Comparison of ENCODE assay signal across 10 mouse cellular contexts in the genomic region with DNA sequence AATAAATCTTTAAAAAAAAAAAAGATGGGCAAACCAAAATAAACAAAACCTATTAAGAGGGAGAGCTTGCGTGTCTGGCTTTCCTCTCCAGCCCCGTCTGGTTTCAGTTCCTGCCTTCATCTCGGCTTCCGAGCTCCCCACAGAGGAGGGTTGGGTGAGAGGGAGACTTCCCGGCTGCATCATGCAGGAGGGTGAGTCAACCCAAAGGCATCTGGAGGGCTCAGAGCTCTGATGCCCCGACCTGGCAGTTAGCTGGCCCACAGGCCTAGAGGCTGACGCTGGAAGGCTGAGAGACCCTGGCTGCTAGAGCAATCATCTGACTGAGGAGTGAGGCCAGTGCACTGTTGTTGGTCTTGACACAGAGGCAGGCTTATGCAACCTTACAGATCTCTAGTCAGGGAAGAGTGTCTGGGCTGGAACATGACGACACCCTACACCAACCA. TPM values are rescaled to one million over a fixed set of nuclear protein-coding genes. Genes with fewer than 3 reads are reported as not detected.
A peak's percentile ranks its signal among the peaks of the same experiment; 100 is the strongest.
DNase-seq lines count a peak whose midpoint lies in the region; ATAC-seq and TF ChIP-seq lines count a peak whose summit lies in the region.
"Had no signal": no experiment of that assay in that cellular context is flagged by ENCODE, and none has a peak within 500 bp of the region (broad histone marks: within the 10 kb centered on the region; RNA-seq: fewer than 3 reads in every experiment).

No protein-coding gene starts in this region.

- no peak for TF ChIP-seq CTCF in stomach, postnatal 0 days (IDR thresholded peaks at IDR 0.05; ENCODE audit: low read depth)

- intact Hi-C loops in gastrocnemius, postnatal 36 days (cut with DNase I) = loop anchor here (5.0 kb wide), 2 partner anchors 54 to 154 kb away; no protein-coding TSS in a partner anchor

- TF ChIP-seq EP300 in stomach, postnatal 0 days (optimal IDR thresholded peaks at IDR 0.05) = no peak

- ATAC-seq in kidney, embryonic 15.5 days (replicated peaks; ENCODE audit: low FRiP score) = no peak
- ATAC-seq in stomach, postnatal 0 days (ENCODE audit: low FRiP score, low TSS enrichment) = peak; percentile 78; the same call in 1 of the 2 replicates

- H3K4me3 ChIP-seq in kidney, embryonic 15.5 days (replicated peaks) = no peak overlapping the region
- no peak overlapping the region for H3K4me3 ChIP-seq in stomach, postnatal 0 days (ENCODE audit: low read depth, low read length)
- H3K4me3 ChIP-seq: hindbrain, embryonic 15.5 days; midbrain, embryonic 12.5 days had no signal

- H3K4me2 ChIP-seq in kidney, embryonic 15.5 days = no peak overlapping the region
- no peak overlapping the region for H3K4me2 ChIP-seq in stomach, postnatal 0 days (replicated peaks; ENCODE audit: low read depth)
- H3K4me2 ChIP-seq: hindbrain, embryonic 15.5 days; midbrain, embryonic 12.5 days had no signal

- no peaks in the 10 kb centered on the region for H3K9me3 ChIP-seq in kidney, embryonic 15.5 days (replicated peaks)
- no peaks in the 10 kb centered on the region for H3K9me3 ChIP-seq in stomach, postnatal 0 days (ENCODE audit: control insufficient read depth, low read length)
- H3K9me3 ChIP-seq: hindbrain, embryonic 15.5 days; midbrain, embryonic 12.5 days had no signal

- H3K27ac ChIP-seq in kidney, embryonic 15.5 days = 0 out of 2 replicates have a peak overlapping the region, but pooled peaks have one; percentile 14
- H3K27ac ChIP-seq in stomach, postnatal 0 days (replicated peaks) = peak overlapping the region; percentile 30; the same call in 1 of the 2 replicates
- H3K27ac ChIP-seq: hindbrain, embryonic 15.5 days; midbrain, embryonic 12.5 days had no signal

- H3K27me3 ChIP-seq in kidney, embryonic 15.5 days = no peaks in the 10 kb centered on the region
- no peaks in the 10 kb centered on the region for H3K27me3 ChIP-seq in stomach, postnatal 0 days (ENCODE audit: control insufficient read depth, insufficient read depth, low read length)
- H3K27me3 ChIP-seq: hindbrain, embryonic 15.5 days; midbrain, embryonic 12.5 days had no signal

- H3K4me1 ChIP-seq in kidney, embryonic 15.5 days = no peaks in the 10 kb centered on the region
- no peaks in the 10 kb centered on the region for H3K4me1 ChIP-seq in stomach, postnatal 0 days (replicated peaks; ENCODE audit: control insufficient read depth, insufficient read depth)
- H3K4me1 ChIP-seq: hindbrain, embryonic 15.5 days; midbrain, embryonic 12.5 days had no signal

- DNase-seq in kidney, adult 8-10 months = no peak
- DNase-seq in adrenal gland, adult 8-10 months = peak; percentile 84
- DNase-seq in gastrocnemius, postnatal 36 days = peak; percentile 66 to 74
- DNase-seq in layer of hippocampus, postnatal 10 days (ENCODE audit: low spot score in 2 of 2) = peak; percentile 29 to 47
- DNase-seq in stomach, postnatal 0 days (ENCODE audit: low spot score) = peak; percentile 33
- no peak for DNase-seq in retina, embryonic 14.5 days (ENCODE audit: low spot score)
- DNase-seq in kidney, adult 11 months = no peak

- 76% methylated on average over 8 of the region's 8 CpGs for WGBS in kidney, embryonic 15.5 days
- WGBS in stomach, postnatal 0 days = 43% methylated on average over 8 of the region's 8 CpGs

- H3K36me3 ChIP-seq in kidney, embryonic 15.5 days = peaks cover 76% of the 10 kb centered on the region
- H3K36me3 ChIP-seq in stomach, postnatal 0 days (ENCODE audit: control insufficient read depth, insufficient read depth, low read length) = peaks cover 19% of the 10 kb centered on the region

- H3K9ac ChIP-seq in kidney, embryonic 15.5 days = no peak overlapping the region
- no peak overlapping the region for H3K9ac ChIP-seq in stomach, postnatal 0 days (ENCODE audit: low read length)
- H3K9ac ChIP-seq: hindbrain, embryonic 15.5 days; midbrain, embryonic 12.5 days had no signal

RNA-seq across cellular contexts. Expression of a gene that starts 23.1 kb away (rescaled TPM):
- polyA plus RNA-seq in kidney, embryonic 15.5 days (2015; fragmentation: Nextera tagmentation; extraction: Ambion mirVana) = 165 and 187 TPM in 2 replicates
- 10 to 100 TPM; 64.3 to 89.6 (median 75.5) TPM for total RNA-seq in adrenal gland, adult 8-10 months (2022)
- 10 to 100 TPM; 16.2 to 19.8 TPM for total RNA-seq in gastrocnemius, postnatal 36 days (2021)
- total RNA-seq in layer of hippocampus, postnatal 10 days (2021) = 100 to 1,000 TPM; 117 to 118 TPM
- 36.8 and 42.3 TPM in 2 replicates for polyA plus RNA-seq in stomach, postnatal 0 days (2015; fragmentation: Nextera tagmentation; extraction: Ambion mirVana)

RNA-seq across cellular contexts. Expression of a gene that starts 23.3 kb away (rescaled TPM):
- 59.2 and 63.2 TPM in 2 replicates for polyA plus RNA-seq in kidney, embryonic 15.5 days (2015; fragmentation: Nextera tagmentation; extraction: Ambion mirVana)
- 100 to 1,000 TPM; 102 to 113 (median 109) TPM for total RNA-seq in adrenal gland, adult 8-10 months (2022)
- total RNA-seq in gastrocnemius, postnatal 36 days (2021) = 10 to 100 TPM; 44.6 to 47.2 TPM
- 10 to 100 TPM; 79.7 to 87.3 TPM for total RNA-seq in layer of hippocampus, postnatal 10 days (2021)
- 45.9 and 52.3 TPM in 2 replicates for polyA plus RNA-seq in stomach, postnatal 0 days (2015; fragmentation: Nextera tagmentation; extraction: Ambion mirVana)

RNA-seq across cellular contexts. Expression of a gene that starts 50.2 kb away (rescaled TPM):
- polyA plus RNA-seq in kidney, embryonic 15.5 days (2015; fragmentation: Nextera tagmentation; extraction: Ambion mirVana) = 6.2 and 6.4 TPM in 2 replicates
- total RNA-seq in adrenal gland, adult 8-10 months (2022) = 10 to 100 TPM; 10.0 to 18.9 (median 13.6) TPM
- 1 to 10 TPM; 3.8 to 4.0 TPM for total RNA-seq in gastrocnemius, postnatal 36 days (2021)
- total RNA-seq in layer of hippocampus, postnatal 10 days (2021) = 10 to 100 TPM; 13.4 to 13.7 TPM
- 4.2 and 5.0 TPM in 2 replicates for polyA plus RNA-seq in stomach, postnatal 0 days (2015; fragmentation: Nextera tagmentation; extraction: Ambion mirVana)

RNA-seq across cellular contexts. Expression of a gene that starts 50.2 kb away (rescaled TPM):
- 19.4 and 25.3 TPM in 2 replicates for polyA plus RNA-seq in kidney, embryonic 15.5 days (2015; fragmentation: Nextera tagmentation; extraction: Ambion mirVana)
- total RNA-seq in adrenal gland, adult 8-10 months (2022) = 100 to 1,000 TPM; 114 to 181 (median 146) TPM
- total RNA-seq in gastrocnemius, postnatal 36 days (2021) = 10 to 100 TPM; 26.8 to 31.1 TPM
- total RNA-seq in layer of hippocampus, postnatal 10 days (2021) = 10 to 100 TPM; 63.1 to 66.1 TPM
- 28.6 and 36.7 TPM in 2 replicates for polyA plus RNA-seq in stomach, postnatal 0 days (2015; fragmentation: Nextera tagmentation; extraction: Ambion mirVana)

Comparison
In these comparisons a context has a peak if more than half of its experiments do, and no peak if none do; other contexts are left out.
1. DNase-seq: peak in adrenal gland, adult 8-10 months (single experiment), gastrocnemius, postnatal 36 days (2 of 2), layer of hippocampus, postnatal 10 days (2 of 2) and stomach, postnatal 0 days (single experiment); none in kidney, adult 8-10 months (0 of 2), retina, embryonic 14.5 days (single experiment) and kidney, adult 11 months (single experiment).